Mouse (Mus musculus) ES-Bruce4 (cell line): ENCODE measurements around the gene Dab1.

Experiments
- CTCF ChIP-seq: IDR thresholded peaks from one replicate; pipeline ENCODE4 v1.8.1; 2011; ENCODE audit warnings: low read depth, low read length
- POLR2A ChIP-seq: IDR thresholded peaks from one replicate; pipeline ENCODE4 v1.8.1; 2011; ENCODE audit warnings: low read length; ENCODE audit not compliant: insufficient read depth

- no peak for TF ChIP-seq POLR2A
- no peak for TF ChIP-seq CTCF
Measured at GRCm38 (mm10) chr4:103781398-103781797, 162.2 kb downstream of the Dab1 start.
